Mouse (Mus musculus): ENCODE measurements at regions not wholly inside any gene's neighbourhood (a gene's known extent, or its start where the extent isn't known, plus 50 kb on each side); places are given as distances from the start of the nearest gene placed in this dataset.

GRCm38 (mm10) chr13:56350705-56351400, 54.5 kb upstream of the Cxcl14 start:
- DNase-seq = no peak

- no peak for DNase-seq
Observed at GRCm38 (mm10) chr13:56351401-56351735, 55.0 kb upstream of the Cxcl14 start.

- DNase-seq = no peak
Observed at GRCm38 (mm10) chr13:56352436-56352835, 56.1 kb upstream of the Cxcl14 start.

- DNase-seq = no peak
Observed at GRCm38 (mm10) chr13:56352839-56353605, 56.7 kb upstream of the Cxcl14 start.

- DNase-seq = no peak
Observed at GRCm38 (mm10) chr13:56353921-56354320, 57.6 kb upstream of the Cxcl14 start.

GRCm38 (mm10) chr13:56354630-56355029, 58.3 kb upstream of the Cxcl14 start:
- no peak for DNase-seq

GRCm38 (mm10) chr13:56356999-56357398, 60.6 kb upstream of the Cxcl14 start:
- no peak for DNase-seq

- no peak for DNase-seq
Observed at GRCm38 (mm10) chr13:56357955-56358354, 61.6 kb upstream of the Cxcl14 start.

- no peak for DNase-seq
Observed at GRCm38 (mm10) chr13:56358827-56359226, 62.5 kb upstream of the Cxcl14 start.

GRCm38 (mm10) chr13:56359554-56359953, 63.2 kb upstream of the Cxcl14 start:
- DNase-seq = no peak

- no peak for DNase-seq
Observed at GRCm38 (mm10) chr13:56360803-56361202, 64.5 kb upstream of the Cxcl14 start.

- DNase-seq = no peak
Observed at GRCm38 (mm10) chr13:56362238-56362637, 64.2 kb upstream of the Gm3045 start.

GRCm38 (mm10) chr13:56362646-56363045, 63.7 kb upstream of the Gm3045 start:
- no peak for DNase-seq

GRCm38 (mm10) chr13:56369600-56369999, 56.8 kb upstream of the Gm3045 start:
- no peak for DNase-seq

- no peak for DNase-seq
Observed at GRCm38 (mm10) chr13:56371374-56371773, 55.0 kb upstream of the Gm3045 start.

- DNase-seq = no peak
Observed at GRCm38 (mm10) chr13:56372003-56372725, 54.2 kb upstream of the Gm3045 start.

GRCm38 (mm10) chr13:56372727-56373126, 53.7 kb upstream of the Gm3045 start:
- peak; percentile 12 for DNase-seq
